Mouse (Mus musculus) cortical plate, adult 2 months (tissue): ENCODE data around the gene Ralbp1. TPM values are rescaled to one million over a fixed set of nuclear protein-coding genes. Genes with fewer than 3 reads are reported as not detected.

Experiments
- H3K27ac ChIP-seq: fragments of 200-500 bp; 2 replicates; pipeline ENCODE4 v1.5.1; 2012; ENCODE audit warnings: low read length, control low read depth, inconsistent platforms; ENCODE audit not compliant: insufficient read depth
- H3K4me1 ChIP-seq: fragments of 200-500 bp; 2 replicates; pipeline ENCODE4 v1.6.1; 2011; ENCODE audit warnings: low read length; ENCODE audit not compliant: control insufficient read depth, insufficient read depth
- H3K4me3 ChIP-seq: fragments of 200-500 bp; 2 replicates; pipeline ENCODE4 v1.5.1; 2011; ENCODE audit warnings: mild to moderate bottlenecking, low read length, control low read depth; ENCODE audit not compliant: insufficient read depth
- CTCF ChIP-seq: fragments of 200-500 bp; IDR thresholded peaks from 2 replicates; pipeline ENCODE4 v1.5.1; 2011; ENCODE audit warnings: mild to moderate bottlenecking, control low read depth, low read length; ENCODE audit not compliant: insufficient read depth; ENCODE audit errors: extremely low read depth
- POLR2A ChIP-seq: fragments of 200-500 bp; IDR thresholded peaks from 2 replicates; pipeline ENCODE4 v1.6.1; 2011; ENCODE audit warnings: mild to moderate bottlenecking, low read length, control low read depth; ENCODE audit not compliant: insufficient read depth; ENCODE audit errors: extremely low read depth
- polyA plus RNA-seq: library from polyadenylated mRNA; depleted of rRNA; stranded (reverse); fragments of >200 nt; gene quantifications from 2 replicates; pipeline ENCODE4 v1.2.3, GENCODE M21; 2012

Gene Ralbp1
- polyA plus RNA-seq, 1 experiment = 47.3 TPM

GRCm38 (mm10) chr17:65872652-65873051 is 12.9 kb downstream of the Ralbp1 start:
- TF ChIP-seq CTCF (0 out of 2 replicates have a peak, but pooled peaks have one; percentile 32), POLR2A (no peak)
- peak overlapping the region; percentile 36 for H3K27ac ChIP-seq
- no peak overlapping the region for H3K4me3 ChIP-seq
- H3K4me1 ChIP-seq = peaks cover 11% of the 10 kb centered on the region

DNA sequence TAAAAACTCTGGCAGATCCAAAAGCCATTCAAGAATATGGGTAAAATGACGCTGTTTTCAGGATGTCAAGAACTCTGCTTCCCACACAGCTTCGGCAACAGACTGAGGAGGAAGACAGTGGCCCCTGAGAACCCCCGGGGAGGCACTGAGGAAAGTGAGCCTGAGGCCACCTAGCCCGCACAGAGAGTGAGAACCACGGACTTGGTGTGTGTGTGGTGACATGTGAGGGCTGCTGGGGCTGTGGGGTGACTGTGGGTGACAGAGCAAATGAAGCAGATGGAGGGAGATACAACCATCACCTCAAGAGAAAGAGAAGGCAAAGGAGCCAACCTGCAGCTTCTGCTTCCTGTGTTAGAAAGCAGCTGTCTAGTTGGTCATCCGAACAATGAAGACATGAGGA is 13.5 kb downstream of the Ralbp1 start:
- Histone ChIP-seq H3K27ac (peak overlapping the region; percentile 36), H3K4me1 (peaks cover 11% of the 10 kb centered on the region), H3K4me3 (no peak overlapping the region)
- TF ChIP-seq CTCF (no peak), POLR2A (no peak)

GRCm38 (mm10) chr17:65871641-65872041 is 14.0 kb downstream of the Ralbp1 start:
- Histone ChIP-seq H3K4me1 (peaks cover 11% of the 10 kb centered on the region), H3K27ac (peak overlapping the region; percentile 36), H3K4me3 (no peak overlapping the region)
- TF ChIP-seq POLR2A (no peak), CTCF (no peak)

DNA sequence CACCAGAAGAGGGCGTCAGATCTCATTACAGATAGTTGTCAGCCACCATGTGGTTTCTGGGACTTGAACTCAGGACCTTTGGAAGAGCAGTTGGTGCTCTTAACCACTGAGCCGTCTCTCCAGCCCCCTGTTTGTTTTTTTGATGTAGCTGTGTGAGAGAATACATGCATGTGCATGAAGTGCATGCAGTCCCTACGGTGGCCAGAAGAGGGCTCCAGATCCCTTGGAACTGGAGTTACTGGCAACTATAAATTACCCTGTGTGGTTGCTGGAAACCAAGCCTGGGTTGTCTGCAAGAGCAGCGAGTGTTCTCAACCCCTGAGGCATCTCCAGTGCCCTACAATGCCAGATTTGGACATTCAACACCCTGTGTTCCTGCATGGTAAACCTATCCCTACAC is 15.5 kb downstream of the Ralbp1 start:
- Histone ChIP-seq H3K4me1 (peaks cover 8% of the 10 kb centered on the region; the same call in 1 of the 2 replicates), H3K27ac (no peak overlapping the region), H3K4me3 (no peak overlapping the region)
- TF ChIP-seq POLR2A (no peak), CTCF (peak; percentile 57)

GRCm38 (mm10) chr17:65869720-65870119 is 15.9 kb downstream of the Ralbp1 start:
- no peak overlapping the region for H3K27ac ChIP-seq
- no peak for TF ChIP-seq POLR2A
- TF ChIP-seq CTCF = no peak
- H3K4me3 ChIP-seq = no peak overlapping the region
- peaks cover 8% of the 10 kb centered on the region; the same call in 1 of the 2 replicates for H3K4me1 ChIP-seq

DNA sequence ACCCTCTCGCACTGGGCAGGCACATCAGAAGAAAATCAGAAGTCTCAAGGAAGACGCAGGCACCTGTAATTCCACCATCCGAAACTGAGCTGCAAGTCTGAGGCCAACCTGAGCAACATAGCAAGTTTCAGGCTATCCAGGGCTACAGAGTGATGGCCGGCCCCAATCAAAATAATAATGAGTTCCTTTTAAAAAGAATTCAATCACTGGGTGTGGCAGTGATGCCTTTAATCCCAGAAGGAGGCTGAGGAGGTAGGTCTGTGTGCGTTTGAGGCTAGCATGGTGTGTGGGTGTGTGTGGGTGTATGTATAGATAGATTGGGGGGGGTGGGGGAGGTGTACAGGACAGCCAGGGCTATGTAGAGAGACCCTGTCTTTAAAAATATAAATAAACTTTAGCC is 17.6 kb downstream of the Ralbp1 start:
- no peak overlapping the region for H3K27ac ChIP-seq
- TF ChIP-seq POLR2A = no peak
- TF ChIP-seq CTCF = no peak
- no peak overlapping the region for H3K4me3 ChIP-seq
- H3K4me1 ChIP-seq = peaks cover 8% of the 10 kb centered on the region; the same call in 1 of the 2 replicates

GRCm38 (mm10) chr17:65866201-65866600 is 19.4 kb downstream of the Ralbp1 start:
- TF ChIP-seq POLR2A = no peak
- TF ChIP-seq CTCF = no peak
- Histone ChIP-seq H3K27ac (no peak overlapping the region), H3K4me3 (no peak overlapping the region), H3K4me1 (no peaks in the 10 kb centered on the region)

DNA sequence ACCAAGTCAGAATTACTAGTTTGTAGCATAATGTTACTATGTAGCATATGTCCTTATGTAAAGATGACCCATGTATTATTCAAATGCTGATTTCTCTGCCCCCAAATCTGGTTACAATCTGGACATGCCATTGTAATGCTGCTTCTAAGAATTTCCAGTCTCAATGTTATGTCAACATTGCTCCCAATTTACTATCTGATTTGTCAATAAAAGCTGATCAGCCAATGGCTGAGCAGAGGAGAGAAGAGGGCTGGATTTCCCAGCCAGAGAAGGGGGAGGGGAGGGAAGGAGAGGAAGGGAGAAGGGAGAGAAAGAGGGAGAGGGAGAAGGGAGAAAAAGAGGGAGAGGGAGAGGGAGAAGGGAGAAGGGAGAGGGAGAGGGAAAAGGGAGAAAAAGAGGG is 20.3 kb downstream of the Ralbp1 start:
- Histone ChIP-seq H3K27ac (no peak overlapping the region), H3K4me3 (no peak overlapping the region), H3K4me1 (no peaks in the 10 kb centered on the region)
- TF ChIP-seq POLR2A = no peak
- no peak for TF ChIP-seq CTCF

- peak; percentile 34 for TF ChIP-seq CTCF
- TF ChIP-seq POLR2A = no peak
- Histone ChIP-seq H3K4me1 (no peaks in the 10 kb centered on the region), H3K27ac (no peak overlapping the region), H3K4me3 (no peak overlapping the region)
Measured at GRCm38 (mm10) chr17:65864742-65865141, 20.9 kb downstream of the Ralbp1 start.

GRCm38 (mm10) chr17:65863830-65864229 is 21.8 kb downstream of the Ralbp1 start:
- TF ChIP-seq CTCF = no peak
- TF ChIP-seq POLR2A = no peak
- Histone ChIP-seq H3K4me1 (no peaks in the 10 kb centered on the region), H3K4me3 (no peak overlapping the region), H3K27ac (no peak overlapping the region)

DNA sequence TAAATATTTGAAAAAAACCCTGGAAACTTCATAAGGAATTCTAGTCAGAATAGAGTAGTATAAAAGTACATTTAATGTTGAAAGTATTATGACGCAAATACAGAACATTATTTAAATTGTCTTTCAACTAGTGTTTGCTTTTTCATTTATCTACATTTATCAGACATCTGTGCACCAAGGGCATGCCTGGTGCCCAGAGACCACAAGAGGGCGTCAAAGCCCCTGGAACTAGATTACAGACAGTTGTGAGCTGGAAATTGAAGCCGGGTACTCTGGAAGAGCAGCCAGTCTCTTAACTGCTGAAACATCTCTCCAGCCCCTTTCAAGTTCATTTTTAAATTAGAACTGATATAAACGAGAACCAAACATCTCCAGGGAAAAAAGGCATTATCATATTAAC is 23.0 kb downstream of the Ralbp1 start:
- no peak overlapping the region for H3K4me3 ChIP-seq
- no peaks in the 10 kb centered on the region for H3K4me1 ChIP-seq
- H3K27ac ChIP-seq = no peak overlapping the region
- TF ChIP-seq POLR2A (no peak), CTCF (peak; percentile 44)
